Mouse (Mus musculus) intestine, embryonic 14.5 days (tissue): ENCODE results near the gene Inpp5b. TPM values are rescaled to one million over a fixed set of nuclear protein-coding genes. Genes with fewer than 3 reads are reported as not detected.

Experiments used
- ATAC-seq: fragments of 200-750 bp; cut with Nextera tagmentation; replicated peaks from 2 replicates; pipeline ENCODE4 v1.8.0; 2017; ENCODE audit warnings: low read depth, moderate number of reproducible peaks, moderate TSS enrichment, moderate library complexity; ENCODE audit not compliant: low FRiP score, low TSS enrichment
- DNase-seq: peaks from one replicate; pipeline ENCODE4 v3.0.0-alpha.2; 2018; ENCODE audit warnings: low spot score
- H3K27ac ChIP-seq: fragments of 300-500 bp; sonication (generic); 2 replicates; pipeline ENCODE4 v1.5.1; 2014; ENCODE audit warnings: low read depth, mild to moderate bottlenecking, control low read depth
- H3K27me3 ChIP-seq: fragments of 300-500 bp; sonication (generic); replicated peaks from 2 replicates; pipeline ENCODE4 v1.6.1; 2014; ENCODE audit warnings: low read length, control low read depth; ENCODE audit not compliant: control insufficient read depth, insufficient read depth
- H3K36me3 ChIP-seq: fragments of 300-500 bp; sonication (generic); 2 replicates; pipeline ENCODE4 v1.6.1; 2014; ENCODE audit warnings: low read length, control low read depth; ENCODE audit not compliant: control insufficient read depth, insufficient read depth
- H3K4me1 ChIP-seq: fragments of 300-500 bp; sonication (generic); replicated peaks from 2 replicates; pipeline ENCODE4 v1.6.1; 2014; ENCODE audit warnings: low read length, control low read depth, mixed read lengths; ENCODE audit not compliant: control insufficient read depth, insufficient read depth
- H3K4me2 ChIP-seq: fragments of 300-500 bp; sonication (generic); 2 replicates; pipeline ENCODE4 v1.6.1; 2014; ENCODE audit warnings: low read length
- H3K4me3 ChIP-seq: fragments of 300-500 bp; sonication (generic); 2 replicates; pipeline ENCODE4 v1.5.1; 2014; ENCODE audit warnings: low read depth, low read length, control low read depth, mixed read lengths
- H3K9ac ChIP-seq: fragments of 300-500 bp; sonication (generic); 2 replicates; pipeline ENCODE4 v1.6.1; 2014; ENCODE audit warnings: mild to moderate bottlenecking, low read length
- H3K9me3 ChIP-seq: fragments of 300-500 bp; sonication (generic); 2 replicates; pipeline ENCODE4 v1.6.1; 2016; ENCODE audit warnings: low read length, control low read depth; ENCODE audit not compliant: control insufficient read depth
- WGBS: fragments of 180-500 bp; shearing (Covaris S2); extraction: QIAGEN DNeasy Blood & Tissue Kit; methylation state at CpG from one replicate; pipeline ENCODE4 v1.1.7; 2014; 5-methylcytosine and 5-hydroxymethylcytosine counted together
- polyA plus RNA-seq: library from polyadenylated mRNA; unstranded; fragments of >200 nt; fragmentation: Nextera tagmentation; extraction: Ambion mirVana; gene quantifications from 2 replicates; pipeline ENCODE4 v1.2.1, GENCODE M21; 2014

Inpp5b gene
- 29.4 and 31.2 TPM in 2 replicates for polyA plus RNA-seq

DNA sequence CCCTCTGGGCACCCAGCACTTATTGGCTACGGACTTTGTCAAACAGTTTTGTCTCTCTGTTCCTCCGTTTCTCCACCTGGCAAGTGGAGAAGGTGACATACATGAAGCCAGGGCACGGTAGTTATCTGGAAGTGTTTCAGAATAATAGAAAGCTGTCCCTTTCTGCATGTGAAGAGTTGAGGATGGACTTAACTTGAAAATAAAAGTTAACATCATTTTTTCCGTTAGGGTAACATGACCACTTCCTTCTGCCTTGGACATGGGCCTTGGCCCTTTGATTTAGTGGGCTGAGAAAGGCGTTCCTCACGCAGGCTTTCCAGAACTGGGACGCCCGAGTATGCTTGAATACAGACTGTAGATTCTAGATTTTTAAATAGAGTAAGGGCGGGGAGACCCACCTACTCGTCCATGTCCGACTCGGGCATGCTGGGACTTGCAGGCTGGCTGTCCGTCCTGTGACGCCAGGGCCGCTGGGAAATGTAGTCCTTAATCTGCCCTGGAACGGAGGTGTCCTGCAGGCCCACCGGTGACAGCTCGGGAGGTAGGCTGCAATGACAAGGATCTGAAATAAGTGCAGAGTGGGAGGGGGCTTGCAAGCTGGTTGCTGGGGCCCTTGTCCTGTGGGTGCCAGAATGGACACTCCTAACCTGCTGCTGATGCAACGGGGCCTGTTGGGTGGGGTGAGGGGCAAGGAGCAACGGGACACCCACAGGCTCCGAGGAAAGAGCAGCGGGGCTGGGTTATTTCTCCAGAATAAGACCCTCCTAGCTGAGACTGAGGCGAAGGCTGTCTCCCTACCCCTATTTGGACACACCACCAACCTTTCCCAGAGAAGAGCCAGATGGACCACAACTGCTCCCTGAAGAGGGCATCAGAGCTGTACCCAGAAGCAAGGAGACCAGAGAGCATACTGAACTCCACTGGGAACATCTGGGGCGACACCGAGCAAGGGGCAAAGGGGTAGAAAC, at the start of gene Inpp5b:
Gene Inpp5b, plus strand, starts transcription at position 475 of the 968 bp plus-strand sequence.
- H3K4me3 ChIP-seq, result peak within 1 kb of the TSS; percentile 68
- ATAC-seq (peak; percentile 85), DNase-seq (peak; percentile 86)
- H3K9ac ChIP-seq, result peak within 1 kb of the TSS; percentile 44
- H3K4me2 ChIP-seq, result peak within 1 kb of the TSS; percentile 68
- H3K4me1 ChIP-seq, result 0 out of 2 replicates have a peak, but pooled peaks cover 2% of the 10 kb centered on the region
- H3K27ac ChIP-seq, result no peak within 1 kb of the TSS
- H3K9me3 ChIP-seq, result no peaks in the 10 kb centered on the region
- 0 out of 2 replicates have a peak, but pooled peaks cover 7% of the 10 kb centered on the region for H3K36me3 ChIP-seq
- 14% methylated on average over 25 of the region's 25 CpGs for WGBS
- no peaks in the 10 kb centered on the region for H3K27me3 ChIP-seq

GRCm38 (mm10) chr4:124692416-124692861, 49.2 kb upstream of the Inpp5b start:
- no peak for ATAC-seq
- Histone ChIP-seq H3K9me3 (no peaks in the 10 kb centered on the region), H3K27me3 (peaks cover 8% of the 10 kb centered on the region; the same call in 1 of the 2 replicates), H3K4me3 (peak overlapping the region; percentile 83), H3K4me2 (peak overlapping the region; percentile 64), H3K9ac (peak overlapping the region; percentile 77), H3K36me3 (peaks cover 14% of the 10 kb centered on the region), H3K27ac (no peak overlapping the region), H3K4me1 (peaks cover 7% of the 10 kb centered on the region)
- DNase-seq, result no peak
- WGBS, result 60% methylated on average over 3 of the region's 3 CpGs

- peaks cover 7% of the 10 kb centered on the region for H3K4me1 ChIP-seq
- ATAC-seq (peak; percentile 85), DNase-seq (peak; percentile 88)
- H3K27ac ChIP-seq, result peak within 1 kb of the TSS; percentile 41; the same call in 1 of the 2 replicates
- WGBS, result under 1% methylated on average over 43 of the region's 43 CpGs
- H3K36me3 ChIP-seq, result peaks cover 8% of the 10 kb centered on the region; the same call in 1 of the 2 replicates
- no peaks in the 10 kb centered on the region for H3K9me3 ChIP-seq
- H3K9ac ChIP-seq, result peak within 1 kb of the TSS; percentile 77
- H3K4me3 ChIP-seq, result peak within 1 kb of the TSS; percentile 83
- peak within 1 kb of the TSS; percentile 64 for H3K4me2 ChIP-seq
- H3K27me3 ChIP-seq, result peaks cover 8% of the 10 kb centered on the region; the same call in 1 of the 2 replicates
These were observed 48.3 kb upstream of the Inpp5b start, which contains the start of gene Utp11 for GRCm38 (mm10) chr4:124693135-124693894. Gene Utp11, minus strand, starts transcription at chr4:124693600.

- DNase-seq (no peak), ATAC-seq (no peak)
- H3K27me3 ChIP-seq, result peaks cover 8% of the 10 kb centered on the region; the same call in 1 of the 2 replicates
- H3K9me3 ChIP-seq, result no peaks in the 10 kb centered on the region
- H3K4me1 ChIP-seq, result peaks cover 10% of the 10 kb centered on the region
- no peak overlapping the region for H3K27ac ChIP-seq
- no peak overlapping the region for H3K4me2 ChIP-seq
- no peak overlapping the region for H3K4me3 ChIP-seq
- WGBS, result 85% methylated on average over 2 of the region's 2 CpGs
- H3K9ac ChIP-seq, result no peak overlapping the region
- 0 out of 2 replicates have a peak, but pooled peaks cover 1% of the 10 kb centered on the region for H3K36me3 ChIP-seq
These were observed 47.1 kb upstream of the Inpp5b start for GRCm38 (mm10) chr4:124694572-124694971.

GRCm38 (mm10) chr4:124695786-124696516, 45.7 kb upstream of the Inpp5b start:
- WGBS, result 12% methylated on average over 18 of the region's 18 CpGs
- DNase-seq (no peak), ATAC-seq (no peak)
- no peak overlapping the region for H3K9ac ChIP-seq
- H3K27ac ChIP-seq, result no peak overlapping the region
- peaks cover 16% of the 10 kb centered on the region for H3K4me1 ChIP-seq
- H3K4me3 ChIP-seq, result no peak overlapping the region
- no peaks in the 10 kb centered on the region for H3K36me3 ChIP-seq
- peak overlapping the region; percentile 32 for H3K4me2 ChIP-seq
- peaks cover 8% of the 10 kb centered on the region; the same call in 1 of the 2 replicates for H3K27me3 ChIP-seq
- H3K9me3 ChIP-seq, result no peaks in the 10 kb centered on the region

DNA sequence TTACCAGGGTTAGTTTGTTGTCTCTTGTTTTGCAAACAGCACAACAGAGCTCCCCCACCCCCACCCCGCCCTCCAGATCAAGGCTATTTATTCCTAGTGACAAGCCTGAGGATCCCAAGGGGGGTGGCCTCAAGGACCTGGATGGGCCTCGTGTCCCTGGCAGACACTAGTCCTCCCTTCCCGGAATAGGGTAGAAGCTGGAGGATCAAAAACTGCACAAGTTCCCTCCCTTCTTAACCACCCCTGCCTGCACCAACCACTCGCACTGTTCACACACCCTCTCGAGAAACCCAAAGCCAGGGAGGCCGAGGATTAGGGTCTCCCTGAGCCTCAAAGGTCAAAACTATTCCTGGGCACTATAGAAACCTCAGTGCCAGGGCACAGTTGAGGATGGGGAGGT, 41.9 kb upstream of the Inpp5b start:
- Histone ChIP-seq H3K9ac (peak overlapping the region; percentile 81), H3K4me2 (peak overlapping the region; percentile 52), H3K4me1 (peaks cover 39% of the 10 kb centered on the region), H3K9me3 (no peaks in the 10 kb centered on the region), H3K27ac (peak overlapping the region; percentile 76), H3K27me3 (peaks cover 8% of the 10 kb centered on the region; the same call in 1 of the 2 replicates), H3K4me3 (peak overlapping the region; percentile 62), H3K36me3 (no peaks in the 10 kb centered on the region)
- 15% methylated on average over 6 of the region's 6 CpGs for WGBS
- no peak for ATAC-seq
- DNase-seq, result no peak

GRCm38 (mm10) chr4:124700248-124700971, 41.2 kb upstream of the Inpp5b start, which contains the start of gene Fhl3:
Gene Fhl3, plus strand, starts transcription at chr4:124700701.
- H3K4me3 ChIP-seq, result peak within 1 kb of the TSS; percentile 62
- DNase-seq (peak; percentile 88), ATAC-seq (peak; percentile 70)
- peaks cover 4% of the 10 kb centered on the region; the same call in 1 of the 2 replicates for H3K27me3 ChIP-seq
- H3K9ac ChIP-seq, result peak within 1 kb of the TSS; percentile 81
- peaks cover 45% of the 10 kb centered on the region for H3K4me1 ChIP-seq
- H3K36me3 ChIP-seq, result no peaks in the 10 kb centered on the region
- H3K9me3 ChIP-seq, result no peaks in the 10 kb centered on the region
- H3K27ac ChIP-seq, result peak within 1 kb of the TSS; percentile 76
- peak within 1 kb of the TSS; percentile 52 for H3K4me2 ChIP-seq
- WGBS, result under 1% methylated on average over 31 of the region's 59 CpGs
